Mouse (Mus musculus) erythroblast, embryonic 14.5 days (primary cell): ENCODE data around the gene H2afz.

Experiments
- GATA1 ChIP-seq: IDR thresholded peaks from 2 replicates; pipeline ENCODE4 v1.6.1; 2012; ENCODE audit warnings: low read length, inconsistent platforms, mixed read lengths
- TAL1 ChIP-seq: IDR thresholded peaks from 3 replicates; pipeline ENCODE4 v1.6.1; 2012; ENCODE audit warnings: low read length, inconsistent platforms, mixed read lengths

DNA sequence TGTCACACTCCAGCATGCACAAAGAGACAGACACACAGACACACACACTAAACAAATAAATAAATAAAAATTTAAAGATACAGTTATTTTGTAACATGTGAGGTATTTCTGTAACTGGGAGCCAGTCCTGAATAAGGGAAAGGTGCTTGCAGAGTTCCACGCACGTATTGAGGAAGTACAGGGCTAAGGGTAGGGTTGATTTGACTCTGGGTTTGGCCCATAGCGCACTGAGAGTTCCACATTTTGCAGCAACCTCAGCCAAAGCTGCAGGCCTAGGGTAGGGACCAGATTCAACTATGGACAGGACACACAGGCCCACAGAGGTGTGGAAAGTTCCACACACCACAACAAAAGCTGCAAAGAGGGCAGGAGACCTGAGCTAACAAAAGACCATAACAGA lies 41.0 kb upstream of the H2afz start:
- TF ChIP-seq GATA1: no peak
- no peak for TF ChIP-seq TAL1
